Mouse (Mus musculus) heart, postnatal 4 days (tissue): ENCODE measurements around the gene Mok. TPM values are rescaled to one million over a fixed set of nuclear protein-coding genes. Genes with fewer than 3 reads are reported as not detected.

Experiments
- DNase-seq: peaks from one replicate; pipeline ENCODE4 v3.0.0; 2021
- total RNA-seq, 2 experiments: library from RNA; stranded (reverse); gene quantifications; 2 replicates each; pipeline ENCODE4 v1.2.3; 2021

The Mok gene
- total RNA-seq, 2 experiments from 2014 or later, result 1.3 to 1.6 TPM

GRCm38 (mm10) chr12:110764531-110764930 is 76.2 kb downstream of the Mok start:
- DNase-seq, result no peak

GRCm38 (mm10) chr12:110762321-110762720 is 78.4 kb downstream of the Mok start:
- no peak for DNase-seq

DNA sequence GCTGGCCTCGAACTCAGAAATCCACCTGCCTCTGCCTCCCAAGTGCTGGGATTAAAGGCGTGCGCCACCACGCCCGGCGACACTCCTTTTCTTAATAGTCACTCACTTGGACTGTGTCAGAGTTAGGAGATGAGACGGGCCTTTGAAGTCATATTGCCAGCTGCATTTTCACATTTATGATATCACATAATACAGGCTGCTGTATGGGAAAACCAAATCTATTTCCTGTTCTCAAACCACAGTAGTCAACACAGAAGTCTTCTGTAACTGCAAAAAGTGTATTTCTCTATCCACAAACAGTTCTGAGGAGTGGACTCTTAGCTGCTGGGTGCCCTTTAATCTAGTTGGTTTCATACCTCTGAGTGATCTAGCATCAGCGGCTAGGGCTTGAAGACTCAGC is 81.8 kb downstream of the Mok start:
- no peak for DNase-seq

Other genes with a start within 250 kb of the Mok start
- 100 to 1,000 TPM; 172 to 173 TPM for gene Dync1h1, start 239.5 kb downstream of the Mok start, total RNA-seq
- not detected for gene 1700001K19Rik, start 158.3 kb downstream of the Mok start, total RNA-seq
- gene Hsp90aa1, start 138.2 kb downstream of the Mok start, total RNA-seq, result 100 to 1,000 TPM; 275 to 295 TPM
- 10 to 100 TPM; 33.7 to 35.2 TPM for gene Wdr20, start 103.0 kb downstream of the Mok start, total RNA-seq
- gene Zfp839, start 9.3 kb upstream of the Mok start, total RNA-seq, result 1 to 10 TPM; 6.7 to 6.9 TPM
- gene Cinp, start 48.2 kb upstream of the Mok start, total RNA-seq, result 10 to 100 TPM; 45.7 to 50.1 TPM
- 1 to 10 TPM; 5.2 to 6.0 TPM for gene Tecpr2, start 48.3 kb upstream of the Mok start, total RNA-seq
- 10 to 100 TPM; 22.4 to 28.0 TPM for gene Ankrd9, start 138.1 kb upstream of the Mok start, total RNA-seq
- gene Rcor1, start 198.4 kb upstream of the Mok start, total RNA-seq, result 10 to 100 TPM; 26.0 to 26.8 TPM